Mouse (Mus musculus) duodenum, adult 2 months (tissue): ENCODE results near the gene Syt11. TPM values are rescaled to one million over a fixed set of nuclear protein-coding genes. Genes with fewer than 3 reads are reported as not detected.

Source experiments
- polyA plus RNA-seq: library from polyadenylated mRNA; depleted of rRNA; stranded (reverse); fragments of >200 nt; gene quantifications from 2 replicates; pipeline ENCODE4 v1.2.3, GENCODE M21; 2012; ENCODE audit warnings: low replicate concordance; rRNA removed

Gene Syt11
- 1.2 and 1.3 TPM in 2 replicates for polyA plus RNA-seq

GRCm38 (mm10) chr3:88774939-88775841, at the start of gene Syt11:
TSS of gene Syt11 (minus strand) at chr3:88775164.

GRCm38 (mm10) chr3:88716399-88717197, 58.4 kb downstream of the Syt11 start, which contains the start of gene Rit1:
TSS of gene Rit1 (plus strand) at chr3:88716838.

Other genes starting within 250 kb of the Syt11 start
- 0.24 and 0.51 TPM in 2 replicates for gene Mex3a, start 242.8 kb downstream of the Syt11 start, polyA plus RNA-seq
- gene Rab25, start 226.9 kb downstream of the Syt11 start, polyA plus RNA-seq = 189 and 203 TPM in 2 replicates
- 163 and 174 TPM in 2 replicates for gene Lamtor2, start 222.1 kb downstream of the Syt11 start, polyA plus RNA-seq
- gene Ubqln4, start 221.4 kb downstream of the Syt11 start, polyA plus RNA-seq = 35.6 and 53.0 TPM in 2 replicates
- gene Ssr2, start 199.3 kb downstream of the Syt11 start, polyA plus RNA-seq = 198 and 233 TPM in 2 replicates
- gene Arhgef2, start 169.2 kb downstream of the Syt11 start, polyA plus RNA-seq = 67.3 and 80.5 TPM in 2 replicates
- gene Rxfp4, start 122.0 kb downstream of the Syt11 start, polyA plus RNA-seq = not detected in 2 replicates
- gene Khdc4, start 89.4 kb downstream of the Syt11 start, polyA plus RNA-seq = 20.1 and 49.6 TPM in 2 replicates
- gene Rit1, start 58.3 kb downstream of the Syt11 start, polyA plus RNA-seq = 16.2 and 21.1 TPM in 2 replicates
- gene Gon4l, start 60.1 kb upstream of the Syt11 start, polyA plus RNA-seq = 7.2 and 7.7 TPM in 2 replicates
- gene Msto1, start 138.8 kb upstream of the Syt11 start, polyA plus RNA-seq = 12.9 and 14.1 TPM in 2 replicates
- gene Ash1l, start 175.5 kb upstream of the Syt11 start, polyA plus RNA-seq = 1.1 and 1.9 TPM in 2 replicates
- gene Dap3, start 176.0 kb upstream of the Syt11 start, polyA plus RNA-seq = 15.1 and 19.1 TPM in 2 replicates